Mouse (Mus musculus) small intestine, adult 2 months (tissue): Measurements from ENCODE around the gene Olfr465-ps1. TPM values are rescaled to one million over a fixed set of nuclear protein-coding genes. Genes with fewer than 3 reads are reported as not detected.
A peak's percentile ranks its signal among the peaks of the same experiment; 100 is the strongest.

Source experiments
- H3K27ac ChIP-seq: fragments of 200-500 bp; 2 replicates; pipeline ENCODE4 v1.5.1; 2012; ENCODE audit warnings: low read depth, low read length, control low read depth, inconsistent platforms; ENCODE audit not compliant: insufficient read depth
- H3K27me3 ChIP-seq: fragments of 200-500 bp; 2 replicates; pipeline ENCODE4 v1.6.1; 2012; ENCODE audit warnings: mild to moderate bottlenecking, moderate library complexity, low read length, inconsistent platforms; ENCODE audit not compliant: control insufficient read depth, insufficient read depth
- H3K36me3 ChIP-seq: fragments of 200-500 bp; 2 replicates; pipeline ENCODE4 v1.6.1; 2012; ENCODE audit warnings: mild to moderate bottlenecking, low read length, control low read depth, inconsistent platforms; ENCODE audit not compliant: control insufficient read depth, insufficient read depth
- H3K4me1 ChIP-seq: fragments of 200-500 bp; 2 replicates; pipeline ENCODE4 v1.6.1; 2012; ENCODE audit warnings: low read length, inconsistent platforms, mixed read lengths; ENCODE audit not compliant: control insufficient read depth, insufficient read depth, insufficient read length
- H3K4me3 ChIP-seq: fragments of 200-500 bp; 2 replicates; pipeline ENCODE4 v1.5.1; 2012; ENCODE audit warnings: low read depth, mild to moderate bottlenecking, control low read depth, inconsistent platforms, low read length, moderate library complexity
- CTCF ChIP-seq: fragments of 200-500 bp; IDR thresholded peaks from 2 replicates; pipeline ENCODE4 v1.5.1; 2012; ENCODE audit warnings: low read depth, mild to moderate bottlenecking, control low read depth, inconsistent platforms, low read length, moderate library complexity, mixed read lengths; ENCODE audit not compliant: insufficient replicate concordance, insufficient read length; ENCODE audit errors: extremely low read depth
- POLR2A ChIP-seq: fragments of 200-500 bp; IDR thresholded peaks from 2 replicates; pipeline ENCODE4 v1.6.1; 2012; ENCODE audit warnings: low read depth, mild to moderate bottlenecking, control low read depth, inconsistent platforms, low read length, moderate library complexity
- WGBS: fragments of 180-500 bp; shearing (Covaris S2); methylation state at CpG from one replicate; pipeline ENCODE4 v1.1.7; 2018; 5-methylcytosine and 5-hydroxymethylcytosine counted together
- polyA plus RNA-seq: library from polyadenylated mRNA; depleted of rRNA; stranded (reverse); fragments of >200 nt; gene quantifications from 2 replicates; pipeline ENCODE4 v1.2.3, GENCODE M21; 2012

The Olfr465-ps1 gene
- polyA plus RNA-seq, 1 experiment: not detected

DNA sequence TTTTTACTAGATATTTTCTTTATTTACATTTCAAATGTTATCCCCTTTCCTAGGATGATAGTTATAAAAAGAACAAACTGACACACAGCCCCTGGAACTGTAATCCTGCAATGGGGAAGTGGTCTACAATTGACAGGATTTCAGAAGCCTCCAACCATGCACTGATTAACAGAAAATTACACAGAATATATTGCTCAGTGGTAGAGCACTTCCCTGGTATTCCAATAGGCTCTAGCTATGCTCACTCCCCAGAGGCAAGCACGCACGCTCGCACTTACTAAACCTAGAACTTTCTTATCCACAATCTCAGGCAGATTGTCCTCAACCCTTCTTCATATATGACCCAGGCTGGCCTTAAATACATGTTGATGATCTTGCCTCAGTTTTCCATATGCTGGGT lies 24.6 kb upstream of the Olfr465-ps1 start:
- Histone ChIP-seq H3K36me3 (no peaks in the 10 kb centered on the region), H3K27ac (no peak overlapping the region), H3K4me1 (no peaks in the 10 kb centered on the region; the same call in 1 of the 2 replicates), H3K27me3 (no peaks in the 10 kb centered on the region), H3K4me3 (peak overlapping the region; percentile 98; the same call in 1 of the 2 replicates)
- 45% methylated on average over 3 of the region's 3 CpGs for WGBS
- TF ChIP-seq CTCF (no peak), POLR2A (no peak)

DNA sequence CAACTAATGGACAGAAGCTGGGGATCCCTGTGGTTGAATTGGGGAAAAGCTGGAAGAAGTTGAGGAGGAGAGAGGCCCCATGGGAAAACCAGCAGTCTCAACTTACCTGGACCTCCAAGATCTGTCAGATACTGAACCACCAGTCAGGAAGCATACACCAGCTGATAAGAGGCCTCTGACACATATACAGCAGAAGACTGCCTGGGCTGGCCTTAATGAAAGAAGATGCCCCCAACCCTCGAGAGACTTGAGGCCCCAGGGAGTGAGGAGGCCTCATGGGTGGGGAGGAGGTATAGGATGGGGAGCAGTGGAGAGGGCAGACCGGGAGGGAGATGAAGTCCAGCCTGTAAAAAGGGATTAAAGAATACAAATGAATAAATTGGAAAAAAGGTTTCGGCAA lies 16.9 kb upstream of the Olfr465-ps1 start:
- Histone ChIP-seq H3K27me3 (no peaks in the 10 kb centered on the region), H3K4me3 (no peak overlapping the region), H3K36me3 (no peaks in the 10 kb centered on the region), H3K4me1 (no peaks in the 10 kb centered on the region), H3K27ac (no peak overlapping the region)
- TF ChIP-seq CTCF (no peak), POLR2A (no peak)
- WGBS: 58% methylated on average over 3 of the region's 3 CpGs

GRCm38 (mm10) chr13:65122111-65122510 lies 15.8 kb upstream of the Olfr465-ps1 start:
- WGBS: 74% methylated on average over 1 of the region's 1 CpGs
- TF ChIP-seq POLR2A (no peak), CTCF (no peak)
- H3K4me3 ChIP-seq: no peak overlapping the region

GRCm38 (mm10) chr13:65127063-65127847 lies 10.6 kb upstream of the Olfr465-ps1 start:
- Histone ChIP-seq H3K27me3 (no peaks in the 10 kb centered on the region), H3K27ac (no peak overlapping the region), H3K4me1 (no peaks in the 10 kb centered on the region), H3K4me3 (no peak overlapping the region), H3K36me3 (no peaks in the 10 kb centered on the region)
- TF ChIP-seq CTCF (no peak), POLR2A (no peak)
- 62% methylated on average over 3 of the region's 3 CpGs for WGBS

More at GRCm38 (mm10) chr13:65122111-65122510, 15.8 kb upstream of the Olfr465-ps1 start:
- Histone ChIP-seq H3K27me3 (no peaks in the 10 kb centered on the region), H3K36me3 (no peaks in the 10 kb centered on the region), H3K4me1 (no peaks in the 10 kb centered on the region), H3K27ac (no peak overlapping the region)

DNA sequence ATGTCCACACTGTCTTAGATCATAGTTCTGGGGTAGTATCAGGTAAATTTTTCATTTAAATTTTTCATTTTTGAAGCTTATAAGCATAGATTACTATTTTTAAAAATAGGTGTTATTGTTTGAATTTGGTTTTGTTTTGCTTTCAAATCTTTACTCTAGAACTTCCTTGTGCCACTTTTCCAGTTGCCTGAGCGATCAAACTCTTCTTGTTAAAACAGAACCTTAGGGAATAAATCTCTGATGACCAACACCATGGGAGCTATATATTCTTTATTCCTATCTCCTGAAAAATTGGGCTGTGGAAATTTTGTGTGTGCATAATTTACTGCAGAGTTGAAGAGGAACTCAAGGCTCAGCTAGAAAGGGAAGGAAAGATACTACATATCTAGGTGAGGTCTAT lies 12.1 kb downstream of the Olfr465-ps1 start, which contains the start of gene Olfr466:
TSS of gene Olfr466 (plus strand) at position 301 of the 400 bp plus-strand sequence.
- TF ChIP-seq CTCF (no peak), POLR2A (no peak)
- Histone ChIP-seq H3K4me3 (no peak within 1 kb of the TSS), H3K27me3 (no peaks in the 10 kb centered on the region), H3K36me3 (no peaks in the 10 kb centered on the region), H3K4me1 (no peaks in the 10 kb centered on the region), H3K27ac (no peak within 1 kb of the TSS)
- WGBS: 75% methylated on average over 1 of the region's 1 CpGs

GRCm38 (mm10) chr13:65174102-65174501 lies 36.2 kb downstream of the Olfr465-ps1 start:
- peaks cover 5% of the 10 kb centered on the region; the same call in 1 of the 2 replicates for H3K4me1 ChIP-seq
- no peak for TF ChIP-seq POLR2A
- no peak for TF ChIP-seq CTCF
- H3K4me3 ChIP-seq: no peak overlapping the region
- H3K27ac ChIP-seq: no peak overlapping the region
- WGBS: 80% methylated on average over 3 of the region's 3 CpGs
- no peaks in the 10 kb centered on the region for H3K27me3 ChIP-seq
- no peaks in the 10 kb centered on the region for H3K36me3 ChIP-seq

DNA sequence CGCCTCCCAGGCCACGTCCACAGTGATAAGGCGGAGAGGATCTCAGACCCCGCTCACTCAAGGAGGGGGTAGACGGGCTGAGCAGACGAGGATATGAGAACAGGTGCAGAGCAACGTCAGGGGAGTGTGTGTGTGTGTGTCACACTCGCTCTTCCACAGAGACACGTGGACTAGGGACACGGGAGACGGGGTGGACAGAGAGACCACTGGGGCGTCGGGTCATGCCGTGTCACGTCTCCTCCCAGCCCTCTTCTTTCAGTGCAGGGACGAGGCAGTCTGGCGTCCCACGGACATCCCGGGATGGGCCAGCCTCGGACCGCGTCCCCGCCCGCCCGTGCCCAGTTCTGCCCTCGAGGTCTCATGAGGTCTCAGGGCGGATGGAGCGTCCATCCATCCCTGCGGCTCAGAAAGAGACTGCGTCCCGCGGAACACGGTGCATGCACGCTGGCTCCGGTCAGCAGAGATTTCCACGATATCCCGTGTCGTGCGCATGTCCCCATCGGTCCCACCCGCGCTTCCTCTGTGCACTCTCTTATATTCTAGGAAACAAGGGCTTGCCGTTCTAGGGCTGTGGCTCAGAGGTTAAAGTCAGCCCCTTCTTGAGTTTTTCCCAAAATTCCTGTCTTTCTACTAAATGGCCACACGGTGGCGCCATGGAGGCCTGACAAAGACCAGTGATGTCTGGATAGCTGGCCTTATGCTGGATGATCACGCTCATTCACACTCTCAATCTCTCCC lies 38.0 kb downstream of the Olfr465-ps1 start:
- WGBS: 23% methylated on average over 46 of the region's 46 CpGs
- Histone ChIP-seq H3K36me3 (no peaks in the 10 kb centered on the region), H3K4me3 (peak overlapping the region; percentile 14; the same call in 1 of the 2 replicates), H3K27me3 (no peaks in the 10 kb centered on the region), H3K4me1 (peaks cover 5% of the 10 kb centered on the region; the same call in 1 of the 2 replicates), H3K27ac (no peak overlapping the region)
- TF ChIP-seq CTCF: peak; percentile 70; the same call in 1 of the 2 replicates
- no peak for TF ChIP-seq POLR2A
